Mouse (Mus musculus): ENCODE data around the gene Zmiz1. TPM values are rescaled to one million over a fixed set of nuclear protein-coding genes. Genes with fewer than 3 reads are reported as not detected.

The Zmiz1 gene
- polyA plus RNA-seq, 1 experiment: 63.7 TPM

DNA sequence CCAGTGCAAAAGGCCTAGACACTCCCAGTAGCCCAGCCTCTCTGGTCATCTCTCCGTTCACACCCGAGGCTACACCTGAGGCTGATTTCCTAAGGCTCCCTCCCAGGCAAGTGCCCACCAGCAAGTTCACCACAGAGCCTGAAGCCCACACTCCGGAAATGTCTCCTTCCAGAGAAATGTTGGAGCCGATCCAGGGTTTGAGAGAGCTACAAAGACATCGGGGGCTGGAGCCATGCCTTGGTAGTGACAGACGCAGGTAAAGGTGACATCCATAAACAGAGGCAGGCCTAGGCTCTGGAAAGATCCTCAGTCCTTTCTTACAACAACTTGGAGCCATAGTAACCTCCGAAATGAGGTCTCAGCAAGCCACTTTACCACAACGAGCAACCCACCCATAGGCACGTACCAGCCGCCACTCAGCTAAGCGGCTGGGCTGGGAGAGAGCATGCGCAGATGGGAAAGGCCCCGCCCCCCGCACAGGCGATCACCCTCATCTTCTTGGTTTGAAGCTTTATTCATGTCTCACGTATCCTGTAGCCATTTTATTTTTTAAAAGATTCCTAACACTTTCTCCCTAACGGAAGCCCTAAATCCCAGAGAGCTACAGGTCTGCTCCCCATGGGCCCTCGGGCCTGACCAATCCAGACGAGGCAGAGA, 206.5 kb downstream of the Zmiz1 start:
- H3K4me3 ChIP-seq (replicated peaks; ENCODE audit: insufficient read depth, low read depth, low read length): no peak overlapping the region
- H3K4me1 ChIP-seq (ENCODE audit: control insufficient read depth, insufficient read depth, low read length): peaks cover 38% of the 10 kb centered on the region
- TF ChIP-seq CTCF (IDR thresholded peaks at IDR 0.05; ENCODE audit: borderline replicate concordance, insufficient read depth, low read depth, low read length) (no peak), POLR2A (IDR thresholded peaks at IDR 0.05; ENCODE audit: borderline replicate concordance, insufficient read depth, low read length) (no peak)
- H3K27ac ChIP-seq (ENCODE audit: insufficient read depth, low read length): no peak overlapping the region
- no peak for DNase-seq
- whole genome bisulfite sequencing: 66% methylated on average over 19 of the region's 19 CpGs
- H3K27me3 ChIP-seq (ENCODE audit: control insufficient read depth, insufficient read depth, low read length): no peaks in the 10 kb centered on the region

DNA sequence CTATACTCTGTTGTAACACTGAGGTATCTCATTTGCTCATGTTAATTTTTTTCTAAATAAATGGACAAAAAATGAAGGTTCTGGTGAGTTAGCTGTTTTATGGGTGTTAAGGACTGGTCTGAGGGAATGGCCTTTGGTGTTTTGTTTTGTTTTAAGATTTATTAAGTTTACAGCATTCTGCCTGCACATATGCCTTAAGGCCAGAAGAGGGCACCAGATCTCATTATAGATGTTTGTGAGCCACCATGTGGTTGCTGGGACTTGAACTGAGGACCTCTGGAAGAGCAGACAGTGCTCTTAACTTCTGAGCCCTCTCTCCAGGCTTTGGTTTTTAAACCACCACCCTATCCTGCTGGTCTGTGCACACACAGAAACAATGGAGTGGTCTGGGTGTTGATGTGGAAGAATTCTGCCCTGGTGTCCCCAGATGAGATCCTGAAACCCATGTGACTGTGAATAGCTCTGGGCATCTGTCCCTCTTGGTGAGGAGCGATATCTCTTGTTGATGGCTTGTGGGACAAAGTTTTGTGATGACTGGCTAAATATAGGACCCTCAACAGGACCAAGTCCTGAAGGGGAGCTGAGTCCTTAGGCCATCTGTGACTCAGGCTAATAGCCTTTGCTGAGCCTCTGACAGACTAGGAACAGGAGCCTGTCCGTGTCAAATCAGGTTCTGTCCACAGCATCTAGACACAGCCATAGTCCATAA, 207.8 kb downstream of the Zmiz1 start:
- H3K4me3 ChIP-seq (replicated peaks; ENCODE audit: insufficient read depth, low read depth, low read length): no peak overlapping the region
- DNase-seq: no peak
- TF ChIP-seq CTCF (IDR thresholded peaks at IDR 0.05; ENCODE audit: borderline replicate concordance, insufficient read depth, low read depth, low read length) (peak; percentile 21; the same call in 1 of the 2 replicates), POLR2A (IDR thresholded peaks at IDR 0.05; ENCODE audit: borderline replicate concordance, insufficient read depth, low read length) (no peak)
- H3K4me1 ChIP-seq (ENCODE audit: control insufficient read depth, insufficient read depth, low read length): peaks cover 26% of the 10 kb centered on the region
- H3K27me3 ChIP-seq (ENCODE audit: control insufficient read depth, insufficient read depth, low read length): no peaks in the 10 kb centered on the region
- H3K27ac ChIP-seq (ENCODE audit: insufficient read depth, low read length): no peak overlapping the region
- WGBS: 70% methylated on average over 2 of the region's 2 CpGs

DNA sequence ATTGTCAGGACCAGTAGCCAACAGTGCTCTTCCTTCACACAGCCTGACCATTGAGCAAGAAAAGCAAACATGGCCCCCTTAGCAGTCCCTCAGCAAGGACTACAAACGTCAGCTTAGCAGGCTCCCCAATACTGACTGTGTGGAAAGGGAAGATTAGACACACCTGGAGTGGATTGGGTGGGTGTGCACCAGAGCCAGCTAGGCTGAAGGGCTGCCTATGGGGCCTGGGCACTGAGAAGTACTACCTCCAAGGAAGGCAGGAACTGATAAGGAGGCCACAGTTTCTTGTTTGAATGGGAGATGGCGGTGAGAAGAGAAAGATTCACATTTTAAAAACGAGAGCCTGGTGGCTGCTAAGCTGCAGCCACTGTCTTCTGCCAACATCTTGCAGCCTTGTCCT, 208.6 kb downstream of the Zmiz1 start:
- Histone ChIP-seq H3K27me3 (ENCODE audit: control insufficient read depth, insufficient read depth, low read length) (no peaks in the 10 kb centered on the region), H3K27ac (ENCODE audit: insufficient read depth, low read length) (no peak overlapping the region), H3K4me3 (replicated peaks; ENCODE audit: insufficient read depth, low read depth, low read length) (no peak overlapping the region), H3K4me1 (ENCODE audit: control insufficient read depth, insufficient read depth, low read length) (peaks cover 19% of the 10 kb centered on the region)
- 75% methylated on average over 3 of the region's 3 CpGs for WGBS
- TF ChIP-seq POLR2A (IDR thresholded peaks at IDR 0.05; ENCODE audit: borderline replicate concordance, insufficient read depth, low read length) (no peak), CTCF (IDR thresholded peaks at IDR 0.05; ENCODE audit: borderline replicate concordance, insufficient read depth, low read depth, low read length) (no peak)
- no peak for DNase-seq

DNA sequence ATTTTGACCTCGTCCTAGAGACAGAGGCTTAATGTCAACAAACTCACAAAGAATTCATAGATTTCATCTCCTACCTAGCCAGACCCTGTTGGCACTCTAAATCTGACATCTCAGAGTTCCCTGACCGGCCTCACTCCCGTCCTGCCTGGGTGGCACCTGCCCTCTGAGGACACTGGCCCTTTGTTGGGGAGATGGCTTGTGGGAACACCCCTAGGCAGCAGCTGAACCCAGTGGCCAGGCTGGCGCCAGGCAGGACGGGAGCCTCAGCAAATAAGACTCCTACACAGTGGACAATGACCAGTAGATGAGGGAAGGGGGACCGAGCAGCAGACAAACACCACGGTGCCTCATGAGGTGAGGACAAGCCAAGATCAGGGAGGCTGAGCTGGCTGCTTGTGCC, 220.6 kb downstream of the Zmiz1 start:
- H3K4me3 ChIP-seq (replicated peaks; ENCODE audit: insufficient read depth, low read depth, low read length): no peak overlapping the region
- no peak for TF ChIP-seq POLR2A (IDR thresholded peaks at IDR 0.05; ENCODE audit: borderline replicate concordance, insufficient read depth, low read length)
- TF ChIP-seq CTCF (IDR thresholded peaks at IDR 0.05; ENCODE audit: borderline replicate concordance, insufficient read depth, low read depth, low read length): no peak
- WGBS: 60% methylated on average over 7 of the region's 7 CpGs

DNA sequence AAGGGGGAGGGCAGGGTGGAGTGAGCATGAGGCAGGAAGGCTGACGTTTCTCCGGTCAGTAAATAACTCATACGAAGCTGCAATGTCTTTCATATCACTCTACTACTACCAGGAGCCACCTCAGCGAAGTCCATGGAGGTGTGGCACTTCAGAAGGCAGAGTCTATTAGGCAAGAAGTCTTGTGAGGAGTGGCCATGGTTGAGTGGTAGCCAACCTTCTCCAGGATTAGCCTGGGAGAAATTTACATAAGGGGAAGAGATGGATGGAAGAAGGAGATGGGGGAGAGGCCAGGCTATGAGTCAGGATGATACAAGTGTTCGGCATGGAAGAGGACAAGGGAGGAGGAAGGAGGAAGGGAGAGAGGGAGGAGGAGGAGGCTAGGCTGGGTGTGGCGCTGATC, 223.0 kb downstream of the Zmiz1 start:
- 80% methylated on average over 6 of the region's 6 CpGs for WGBS
- DNase-seq: no peak

More for the DNA sequence above, 220.6 kb downstream of the Zmiz1 start:
- Histone ChIP-seq H3K27me3 (ENCODE audit: control insufficient read depth, insufficient read depth, low read length) (no peaks in the 10 kb centered on the region), H3K4me1 (ENCODE audit: control insufficient read depth, insufficient read depth, low read length) (no peaks in the 10 kb centered on the region; the same call in 1 of the 2 replicates), H3K27ac (ENCODE audit: insufficient read depth, low read length) (no peak overlapping the region)
- no peak for DNase-seq

DNA sequence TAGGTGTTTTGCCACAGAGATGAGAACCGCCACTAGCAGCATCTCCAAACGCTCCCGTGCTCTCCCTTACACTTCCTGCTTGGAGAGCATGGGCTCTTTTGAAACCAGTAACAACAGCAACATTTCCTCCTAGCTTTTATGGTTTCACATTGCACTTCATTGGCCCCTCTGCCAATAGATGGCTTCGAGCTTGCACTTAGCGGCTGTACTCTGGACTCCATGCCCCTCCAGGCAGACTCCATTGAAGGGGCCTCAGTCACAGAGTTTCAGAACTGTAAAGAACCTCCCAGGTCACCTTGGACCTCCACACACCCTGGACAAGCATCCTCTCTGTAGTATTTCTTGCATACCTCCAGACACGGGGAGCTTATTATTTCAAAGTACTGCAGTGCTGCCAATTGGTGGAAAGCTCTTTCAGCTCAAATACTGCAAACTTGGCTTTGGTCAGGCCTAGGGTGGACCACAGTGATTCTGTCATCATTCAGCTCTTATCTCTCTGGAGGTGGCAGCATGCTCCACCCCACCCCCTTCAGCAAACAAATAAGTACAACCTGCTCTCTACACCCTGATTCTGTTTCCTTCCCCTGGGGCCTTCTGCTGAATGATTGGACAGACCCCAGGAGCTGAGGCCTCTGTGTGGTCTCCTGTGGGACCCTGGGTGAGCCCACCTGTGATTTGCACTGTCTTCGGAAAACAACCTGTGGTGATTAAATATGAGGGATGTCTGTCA, 227.4 kb downstream of the Zmiz1 start:
- Histone ChIP-seq H3K27ac (ENCODE audit: insufficient read depth, low read length) (no peak overlapping the region), H3K4me3 (replicated peaks; ENCODE audit: insufficient read depth, low read depth, low read length) (no peak overlapping the region), H3K27me3 (ENCODE audit: control insufficient read depth, insufficient read depth, low read length) (no peaks in the 10 kb centered on the region), H3K4me1 (ENCODE audit: control insufficient read depth, insufficient read depth, low read length) (no peaks in the 10 kb centered on the region; the same call in 1 of the 2 replicates)
- TF ChIP-seq POLR2A (IDR thresholded peaks at IDR 0.05; ENCODE audit: borderline replicate concordance, insufficient read depth, low read length) (no peak), CTCF (IDR thresholded peaks at IDR 0.05; ENCODE audit: borderline replicate concordance, insufficient read depth, low read depth, low read length) (no peak)
- 89% methylated on average over 7 of the region's 7 CpGs for WGBS
- no peak for DNase-seq

More for the DNA sequence above, 223.0 kb downstream of the Zmiz1 start:
- TF ChIP-seq POLR2A (IDR thresholded peaks at IDR 0.05; ENCODE audit: borderline replicate concordance, insufficient read depth, low read length) (no peak), CTCF (IDR thresholded peaks at IDR 0.05; ENCODE audit: borderline replicate concordance, insufficient read depth, low read depth, low read length) (no peak)
- Histone ChIP-seq H3K4me3 (replicated peaks; ENCODE audit: insufficient read depth, low read depth, low read length) (no peak overlapping the region), H3K4me1 (ENCODE audit: control insufficient read depth, insufficient read depth, low read length) (no peaks in the 10 kb centered on the region; the same call in 1 of the 2 replicates), H3K27ac (ENCODE audit: insufficient read depth, low read length) (no peak overlapping the region), H3K27me3 (ENCODE audit: control insufficient read depth, insufficient read depth, low read length) (no peaks in the 10 kb centered on the region)

DNA sequence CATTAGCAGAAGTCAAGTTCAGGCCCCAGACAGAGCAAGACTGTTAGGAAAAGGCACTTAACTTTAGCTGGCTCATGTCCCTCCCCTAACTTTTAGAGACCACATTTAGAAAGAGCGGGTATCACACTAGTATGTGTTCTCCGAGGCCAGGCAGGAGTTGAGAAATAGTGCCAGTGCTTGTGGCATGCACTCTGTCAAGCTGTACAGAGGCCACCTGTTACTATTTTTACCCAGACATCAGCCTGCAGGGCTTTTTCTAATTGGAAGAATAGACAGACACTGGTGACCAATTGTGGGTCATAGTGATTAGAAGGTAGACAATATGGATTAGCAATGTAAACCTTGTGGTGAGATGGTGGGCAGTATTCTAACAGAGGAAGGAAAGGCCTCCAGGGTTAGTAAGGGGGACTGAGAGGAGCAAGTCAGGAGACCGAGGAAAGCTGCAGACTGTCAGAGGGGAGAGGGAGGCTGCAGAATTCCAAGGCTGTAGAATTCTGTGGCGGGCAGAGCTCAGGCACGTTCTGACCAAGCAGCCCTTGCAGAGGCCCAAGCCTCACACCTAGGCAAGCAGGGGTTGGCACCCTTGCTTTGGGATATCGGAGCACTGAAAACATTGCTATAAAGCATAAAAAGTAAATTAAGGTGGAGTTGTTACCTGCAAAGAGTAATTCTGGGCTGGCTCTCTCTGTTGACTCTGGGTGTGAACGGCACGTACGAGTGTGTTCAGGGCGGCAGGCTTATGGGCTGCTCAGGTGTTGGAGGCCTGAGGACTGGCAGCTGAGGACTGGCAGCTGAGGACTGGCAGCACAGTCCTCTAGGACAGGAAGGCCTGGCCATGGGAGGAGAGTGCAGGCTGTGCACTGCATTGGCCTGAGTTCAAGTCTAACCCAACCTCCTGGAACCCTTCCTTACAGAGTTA, 228.3 kb downstream of the Zmiz1 start:
- no peak overlapping the region for H3K4me3 ChIP-seq (replicated peaks; ENCODE audit: insufficient read depth, low read depth, low read length)
- WGBS: 88% methylated on average over 10 of the region's 10 CpGs
- DNase-seq: no peak
- H3K27ac ChIP-seq (ENCODE audit: insufficient read depth, low read length): no peak overlapping the region
- no peaks in the 10 kb centered on the region; the same call in 1 of the 2 replicates for H3K4me1 ChIP-seq (ENCODE audit: control insufficient read depth, insufficient read depth, low read length)
- TF ChIP-seq POLR2A (IDR thresholded peaks at IDR 0.05; ENCODE audit: borderline replicate concordance, insufficient read depth, low read length) (no peak), CTCF (IDR thresholded peaks at IDR 0.05; ENCODE audit: borderline replicate concordance, insufficient read depth, low read depth, low read length) (no peak)
- H3K27me3 ChIP-seq (ENCODE audit: control insufficient read depth, insufficient read depth, low read length): no peaks in the 10 kb centered on the region

Data from cerebellum, adult 2 months (tissue).